Mouse (Mus musculus) NIH3T3 (cell line): ENCODE measurements at regions not wholly inside any gene's neighbourhood (a gene's known extent, or its start where the extent isn't known, plus 50 kb on each side); places are given as distances from the start of the nearest gene placed in this dataset.

Experiments used
- DNase-seq: peaks from one replicate; pipeline ENCODE4 v3.0.0-alpha.2; 2012; ENCODE audit warnings: low read depth

DNA sequence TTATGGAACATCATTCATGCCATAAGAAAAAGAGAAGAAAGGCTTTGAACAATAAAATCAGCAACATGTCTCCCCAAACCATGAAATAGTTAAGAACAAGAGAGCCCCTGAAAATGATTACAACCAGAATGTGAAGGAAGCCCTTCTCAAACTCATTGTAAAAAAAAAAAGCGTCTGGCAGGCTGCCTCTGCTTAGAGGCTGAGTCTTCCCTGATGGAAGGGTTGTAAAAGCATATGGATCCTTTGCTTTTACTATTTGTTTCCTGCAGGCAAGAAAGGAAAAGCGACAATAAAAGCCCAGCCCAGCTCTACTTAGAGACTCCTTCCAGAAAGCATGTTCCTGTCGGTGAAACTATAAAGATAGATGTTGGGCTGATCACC, 461.2 kb upstream of the Cited2 start:
- DNase-seq: peak; percentile 16

DNA sequence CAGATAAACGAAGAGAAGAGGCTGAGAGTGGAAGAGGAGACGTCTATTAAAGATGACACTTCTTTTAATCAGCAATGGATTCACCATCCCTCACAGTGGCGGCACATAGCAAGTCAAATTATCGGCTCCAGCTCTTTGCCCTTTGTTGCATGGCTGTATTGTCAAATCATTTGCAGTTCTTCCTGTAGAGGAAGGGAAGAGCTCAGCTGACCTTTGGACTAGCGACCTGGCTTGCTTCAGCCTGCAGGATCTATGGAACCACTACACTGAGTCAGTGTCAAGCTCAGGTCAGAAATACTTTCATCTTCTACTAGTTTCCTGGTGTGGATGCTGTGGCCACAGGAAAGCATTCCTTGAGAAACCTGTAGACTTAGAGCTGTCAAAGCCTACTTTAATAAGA, 450.4 kb upstream of the Cited2 start:
- no peak for DNase-seq

DNA sequence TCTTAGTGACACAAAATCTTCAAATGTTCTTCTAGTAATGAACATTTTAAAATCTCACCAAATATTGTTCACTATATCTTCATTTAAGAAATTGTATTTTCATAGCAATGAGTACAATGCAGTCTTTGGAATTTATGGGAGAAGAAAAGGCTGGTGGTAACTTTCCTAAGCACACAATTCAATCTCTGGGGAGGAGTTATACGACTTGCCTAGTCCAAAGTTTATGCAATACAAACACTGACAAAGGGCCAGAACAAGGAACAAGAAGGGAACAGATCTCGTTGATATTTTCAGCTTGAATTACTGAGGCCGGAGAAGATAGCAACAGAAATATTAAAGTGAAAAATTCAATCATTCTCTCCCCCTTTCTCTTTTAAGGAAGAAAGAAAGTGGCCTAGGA, 449.2 kb upstream of the Cited2 start:
- no peak for DNase-seq

DNA sequence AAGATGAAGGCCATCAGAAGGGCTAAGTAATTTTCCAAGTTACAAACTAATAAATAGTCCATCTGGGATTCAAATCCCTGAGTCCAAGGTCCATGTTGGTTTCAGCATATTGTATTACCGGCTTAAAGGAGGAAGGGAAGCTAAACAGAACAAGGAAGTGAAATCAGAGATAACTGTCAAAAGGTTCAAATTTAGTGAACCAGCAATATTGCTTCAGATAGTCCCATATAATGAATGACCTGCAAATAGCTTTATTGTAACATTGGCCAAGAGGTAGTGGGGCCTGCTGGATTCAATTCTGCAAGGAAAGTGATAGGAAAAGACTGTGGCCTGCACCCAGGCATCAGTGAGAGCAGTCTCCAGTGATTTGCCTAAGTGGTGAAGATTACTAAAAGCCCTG, 447.8 kb upstream of the Cited2 start:
- no peak for DNase-seq

DNA sequence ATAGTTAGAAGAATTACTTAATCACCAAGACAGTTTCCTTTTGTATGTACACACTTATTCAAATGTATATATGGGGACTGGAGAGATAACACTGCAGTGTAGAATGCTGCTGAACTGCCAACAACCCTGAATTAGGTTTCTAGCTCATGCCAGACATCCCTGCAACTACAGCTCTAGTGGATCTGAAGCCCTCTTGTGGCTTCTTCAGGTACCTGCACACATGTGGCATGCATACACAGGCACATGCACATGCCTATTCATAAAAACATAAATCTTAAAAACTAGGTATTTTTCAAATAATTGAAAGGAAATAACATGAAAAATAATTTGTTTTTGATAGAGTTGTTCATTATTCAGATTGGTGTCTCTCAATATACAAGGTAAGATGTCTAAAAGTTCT, 445.1 kb upstream of the Cited2 start:
- DNase-seq: no peak

DNA sequence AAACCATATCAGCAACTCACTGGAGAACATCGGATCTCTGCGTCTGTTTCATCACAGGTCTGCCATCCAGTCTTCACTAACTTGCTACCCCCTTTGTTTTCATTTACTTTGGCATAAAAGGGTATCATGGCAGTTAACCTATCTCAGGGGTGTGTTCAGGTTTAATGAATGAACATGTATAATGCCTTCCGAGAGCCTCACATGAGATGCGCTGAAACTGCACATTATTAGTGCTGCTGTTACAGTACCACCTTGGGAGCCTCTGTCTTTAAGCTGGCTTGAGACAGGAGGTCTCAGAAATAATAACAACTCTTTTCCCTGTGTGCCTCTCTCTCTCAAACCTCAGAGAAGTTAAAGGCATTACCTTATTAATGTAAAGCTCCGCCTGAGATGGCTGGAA, 438.2 kb upstream of the Cited2 start:
- DNase-seq: no peak

DNA sequence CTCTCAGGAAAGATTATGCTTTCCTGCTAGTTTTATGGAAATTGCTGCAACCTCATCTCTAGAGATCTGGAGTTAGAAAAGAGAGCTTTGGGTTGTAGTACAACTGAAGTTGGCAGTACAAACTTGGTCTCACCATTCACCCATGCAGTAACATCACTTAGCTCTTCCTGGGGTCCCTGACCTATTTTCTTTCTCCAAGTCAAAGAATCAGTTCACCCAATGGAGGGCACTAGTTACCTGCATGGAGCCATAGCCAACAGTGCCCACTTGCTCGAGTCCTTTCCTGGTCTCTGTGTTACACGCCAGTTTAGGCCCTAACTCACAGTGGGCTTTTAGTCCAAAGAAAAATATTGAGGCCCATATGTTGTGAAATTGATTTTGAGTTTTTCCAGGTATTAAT, 435.9 kb upstream of the Cited2 start:
- DNase-seq: no peak

DNA sequence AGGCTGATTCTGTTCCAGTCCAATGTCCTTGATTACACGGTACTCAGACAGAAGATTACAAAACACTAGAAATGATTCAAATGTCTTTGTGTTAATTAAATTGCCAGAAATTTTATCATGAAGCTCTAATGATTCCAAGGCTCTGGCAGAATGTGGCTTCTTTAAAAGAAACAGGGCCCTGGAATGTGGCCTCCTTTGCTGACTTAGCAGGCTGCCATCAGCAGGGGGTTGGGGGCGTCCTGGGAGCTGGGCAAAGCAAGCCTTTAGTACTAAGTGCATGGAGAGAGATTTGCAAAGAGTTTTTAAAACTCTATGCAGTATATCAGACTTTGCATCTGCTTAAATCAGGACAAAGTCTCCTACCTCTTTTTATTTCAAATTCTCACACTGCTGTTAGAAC, 434.8 kb upstream of the Cited2 start:
- no peak for DNase-seq

DNA sequence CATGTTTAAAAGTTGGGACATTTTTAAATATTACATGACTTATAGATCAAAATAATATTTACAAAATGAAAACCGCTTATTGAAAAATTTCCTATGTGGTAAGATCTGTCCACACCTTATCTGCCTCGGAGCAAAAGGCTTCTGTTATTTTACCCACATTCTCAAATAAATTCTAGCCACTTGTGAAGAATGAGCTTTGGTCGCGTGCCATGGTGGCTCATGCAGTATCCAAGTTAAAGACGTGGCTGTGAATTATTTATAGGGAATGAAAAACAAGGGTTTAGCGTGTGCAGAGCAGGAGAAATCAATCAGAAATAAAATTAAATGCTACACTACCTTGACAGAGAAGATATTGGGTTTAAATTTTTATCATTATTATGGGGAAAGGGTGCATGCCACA, 430.7 kb upstream of the Cited2 start:
- DNase-seq: peak; percentile 38

DNA sequence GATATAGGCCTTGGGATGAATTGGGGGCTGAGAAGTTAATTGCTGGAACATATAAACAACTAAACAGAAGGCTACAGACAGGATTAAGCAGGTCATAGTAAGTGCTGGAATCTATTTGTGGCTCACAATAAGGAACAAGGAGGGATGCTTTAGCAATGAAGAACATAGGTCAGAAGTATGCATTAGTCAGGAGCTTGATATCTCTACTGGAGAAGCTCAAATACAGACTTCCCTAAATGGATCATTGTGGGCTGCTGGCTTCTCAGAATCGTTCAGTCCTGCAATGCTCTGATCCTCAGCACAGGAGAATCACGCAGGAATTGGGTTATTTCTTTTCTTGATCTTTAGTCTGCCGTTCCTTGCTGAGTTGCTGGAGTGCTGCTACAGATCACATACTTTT, 428.6 kb upstream of the Cited2 start:
- no peak for DNase-seq

DNA sequence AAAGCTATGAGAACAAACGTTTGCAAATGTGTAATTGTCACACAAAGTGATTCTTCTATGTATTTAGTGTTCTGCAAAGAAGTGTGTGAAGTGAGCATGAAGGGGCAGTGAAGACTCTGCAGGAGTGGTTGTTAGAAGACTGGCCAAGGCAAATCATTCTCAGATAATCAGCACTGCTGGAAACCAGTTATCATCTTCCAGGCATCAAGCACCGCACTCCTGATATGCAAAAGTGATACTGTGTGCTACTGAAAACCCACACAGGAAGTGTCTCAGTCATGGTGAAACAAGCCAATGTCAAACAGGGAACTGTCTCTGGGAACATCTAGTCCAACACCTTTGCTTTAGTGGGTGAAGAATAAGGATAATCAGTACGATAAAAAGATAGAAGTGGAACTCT, 427.9 kb upstream of the Cited2 start:
- DNase-seq: no peak

DNA sequence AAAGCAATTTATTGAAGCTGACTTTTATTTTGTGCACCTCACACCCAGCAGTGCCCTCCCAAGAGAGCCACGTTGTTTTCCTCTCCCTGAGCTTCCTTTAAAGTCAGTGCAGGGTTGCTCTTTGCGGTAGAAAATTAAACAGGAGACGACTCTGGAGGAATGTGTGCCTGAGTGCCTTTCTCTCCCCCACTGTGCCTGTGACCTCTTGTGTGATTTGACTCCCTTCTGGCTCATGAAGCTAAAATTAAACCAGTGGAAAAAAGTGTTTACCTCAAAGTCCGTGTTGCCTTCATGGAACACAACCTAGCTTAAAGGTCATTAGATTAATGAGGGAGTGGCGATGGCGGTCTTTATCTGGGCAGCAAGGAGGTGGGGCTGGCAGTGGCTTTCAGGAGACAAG, 423.4 kb upstream of the Cited2 start:
- no peak for DNase-seq

DNA sequence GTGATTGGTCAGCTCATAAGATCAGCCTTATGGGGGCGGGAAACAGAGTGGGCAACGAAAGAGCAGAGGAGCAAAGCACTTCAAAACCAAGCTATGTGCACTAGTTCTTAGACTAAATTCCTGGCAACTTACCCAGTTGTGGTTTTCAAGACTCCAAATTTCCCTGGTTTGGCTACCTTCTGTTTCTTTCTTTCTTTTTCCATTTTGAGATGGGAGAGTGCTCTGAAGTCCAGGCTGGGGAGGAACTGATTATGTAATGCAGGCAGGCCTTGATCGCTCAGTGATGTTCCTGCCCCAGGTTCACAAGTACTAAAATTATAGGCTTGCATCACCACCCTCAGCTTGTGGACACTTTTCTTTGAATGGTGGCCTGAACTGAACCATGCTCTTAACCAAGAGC, 396.3 kb upstream of the Cited2 start:
- DNase-seq: peak; percentile 68

DNA sequence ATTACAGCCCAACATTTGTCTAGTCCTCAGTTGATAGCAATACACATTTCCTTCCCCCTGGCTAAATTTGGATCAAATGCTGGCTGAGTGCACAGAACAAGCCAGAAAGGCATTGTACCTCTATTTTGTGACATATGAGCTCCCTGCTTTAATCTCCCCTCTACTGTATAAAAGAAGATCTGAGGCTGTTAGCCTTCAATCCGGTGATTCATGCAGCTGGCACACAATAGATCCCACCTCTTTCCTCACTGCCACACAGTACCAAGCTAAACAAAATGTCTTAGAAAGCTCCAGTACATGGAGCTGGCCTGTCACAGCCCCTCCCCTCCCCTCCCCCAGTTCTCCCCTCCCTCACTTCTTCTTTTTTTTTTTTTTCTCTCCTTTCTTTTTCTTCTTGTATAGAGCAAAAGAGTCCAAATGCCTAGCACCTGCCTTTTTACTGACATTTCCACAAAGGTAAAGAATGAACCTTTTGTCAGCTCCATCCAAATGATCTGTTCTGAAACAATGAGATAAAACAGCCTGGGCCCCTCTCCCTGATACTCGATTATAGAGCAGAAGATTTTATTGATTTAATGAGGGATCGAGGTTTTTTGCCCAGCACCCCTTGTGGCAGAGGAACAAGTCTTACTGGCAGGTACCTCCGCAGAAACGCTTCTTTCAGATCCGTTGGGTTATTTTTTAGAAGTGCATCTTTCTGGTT, 392.0 kb upstream of the Cited2 start:
- DNase-seq: peak; percentile 50

DNA sequence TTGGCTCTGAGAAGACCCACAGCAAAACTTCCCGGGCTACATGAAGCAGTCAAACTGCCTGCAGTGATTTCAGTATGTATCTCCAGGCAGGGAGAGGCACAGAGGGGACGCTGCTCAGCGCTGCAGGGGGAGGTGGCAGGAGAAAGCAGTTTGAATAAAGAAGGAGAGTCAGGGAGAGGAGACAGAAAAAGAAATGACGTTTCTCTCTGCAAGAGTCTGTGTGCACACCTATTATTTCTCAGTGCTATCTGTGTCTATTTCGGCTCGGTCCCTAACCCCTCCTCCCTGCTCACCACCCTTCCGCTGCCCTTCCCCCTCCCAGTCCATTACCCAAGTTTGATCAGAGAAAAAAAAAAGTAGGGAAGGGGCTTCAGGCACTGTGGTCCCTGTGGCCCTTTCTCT, 391.4 kb upstream of the Cited2 start:
- no peak for DNase-seq

DNA sequence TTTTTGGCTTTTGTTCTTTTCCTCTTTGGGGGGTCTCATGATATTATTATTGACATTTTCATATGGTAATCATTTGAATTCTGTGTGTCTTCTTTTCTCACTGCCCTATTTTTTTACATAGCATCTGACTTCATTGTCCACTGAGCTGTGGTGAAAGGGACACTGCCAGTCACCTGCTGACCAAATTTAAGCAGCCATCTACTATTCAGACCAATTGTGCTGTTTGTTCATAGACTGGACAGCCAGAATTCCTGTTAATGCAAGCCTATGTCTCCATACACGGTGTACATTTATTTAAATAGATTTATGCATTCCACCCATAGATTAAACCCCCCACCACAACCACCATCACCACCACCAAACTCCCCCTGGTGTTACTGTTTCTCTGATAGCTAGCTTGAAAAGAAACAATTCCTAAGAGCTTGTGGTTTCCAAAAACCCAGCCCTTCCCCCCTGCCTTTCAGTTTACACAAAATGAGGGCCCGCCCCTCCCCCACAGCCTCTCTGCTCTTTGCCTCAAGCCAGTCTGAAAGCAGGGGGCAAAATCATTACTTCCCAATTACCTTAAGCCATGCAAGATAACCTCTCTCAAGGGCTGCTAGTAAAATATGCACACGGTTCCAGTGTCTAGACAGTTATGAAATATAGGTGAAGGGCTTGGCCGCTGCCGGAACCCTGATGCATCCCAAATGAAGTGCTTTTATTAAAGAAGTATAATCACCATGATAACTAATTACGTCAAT, 390.8 kb upstream of the Cited2 start:
- DNase-seq: peak; percentile 33

DNA sequence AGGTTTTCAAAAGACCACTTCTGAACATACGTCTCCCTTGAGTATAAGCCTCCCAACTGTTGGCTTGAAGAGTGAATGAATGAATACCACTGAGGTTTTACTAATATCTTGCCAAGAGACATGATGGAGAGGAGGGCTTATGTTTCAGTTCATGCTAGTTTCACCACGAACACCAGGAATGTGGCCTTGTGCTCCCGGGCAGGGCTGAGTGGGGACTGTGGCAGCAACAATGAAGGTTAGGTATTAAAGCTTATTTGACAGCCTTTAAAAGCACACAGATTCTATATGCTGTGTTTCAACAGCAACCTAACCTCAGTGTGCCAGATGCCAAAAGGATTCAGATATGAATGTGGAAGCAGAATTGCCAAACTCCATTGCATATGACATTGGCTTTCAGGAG, 390.0 kb upstream of the Cited2 start:
- peak; percentile 47 for DNase-seq

DNA sequence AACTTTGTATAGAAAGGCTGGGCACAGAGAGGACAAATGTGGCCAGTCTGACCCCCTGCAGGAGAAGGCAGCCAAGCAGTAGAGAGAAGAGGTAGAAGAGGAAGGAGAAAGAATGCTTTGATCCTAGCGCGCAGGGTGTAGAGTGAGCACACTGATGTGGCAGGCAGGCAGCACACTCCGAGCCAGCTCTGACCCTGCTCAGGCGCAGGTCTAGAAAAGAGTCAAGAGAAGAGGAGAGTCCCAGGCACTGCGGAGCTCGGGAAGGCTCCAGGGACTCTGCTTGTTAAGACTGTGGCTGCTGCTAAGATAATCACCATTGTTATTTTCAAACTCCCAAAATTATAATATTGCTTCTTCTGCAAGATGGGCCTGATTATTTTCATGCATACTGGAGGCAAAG, 389.3 kb upstream of the Cited2 start:
- no peak for DNase-seq

DNA sequence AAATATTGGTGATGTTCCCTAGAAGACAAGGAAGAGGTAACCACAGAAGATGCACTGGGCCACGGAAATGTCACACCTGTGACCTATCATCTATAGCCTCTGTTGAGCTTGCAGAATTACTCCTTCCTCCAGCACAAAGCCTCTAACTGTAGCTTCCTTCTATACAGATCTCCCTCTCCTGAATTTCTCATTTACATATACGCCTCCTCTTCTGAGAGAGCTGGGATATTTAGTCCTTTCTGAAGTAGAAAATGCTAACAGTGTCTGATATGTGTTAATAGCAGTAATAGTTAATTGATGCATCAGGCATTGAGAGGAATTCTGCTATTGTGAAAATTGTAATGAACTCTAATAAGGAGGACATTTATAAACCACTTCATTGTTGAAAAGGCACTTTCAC, 385.8 kb upstream of the Cited2 start:
- no peak for DNase-seq

DNA sequence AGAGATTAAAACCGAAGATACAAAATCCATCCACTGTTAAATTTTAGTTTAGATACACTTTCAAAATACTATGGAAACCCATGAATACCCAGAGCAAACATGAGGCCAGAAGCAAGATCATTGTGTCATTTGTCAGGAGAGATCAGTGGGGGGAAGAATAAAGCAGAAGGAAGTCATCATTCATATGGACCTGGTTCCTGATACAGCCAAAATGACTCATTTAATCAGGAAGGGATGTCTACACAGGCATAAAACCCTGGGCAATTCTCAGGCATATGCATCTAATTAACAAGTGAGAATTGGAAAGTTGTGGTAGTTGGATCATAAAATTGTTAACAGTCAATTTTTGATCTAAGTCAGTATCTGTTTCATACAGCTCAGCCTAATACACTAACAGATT, 379.2 kb upstream of the Cited2 start:
- DNase-seq: peak; percentile 47

DNA sequence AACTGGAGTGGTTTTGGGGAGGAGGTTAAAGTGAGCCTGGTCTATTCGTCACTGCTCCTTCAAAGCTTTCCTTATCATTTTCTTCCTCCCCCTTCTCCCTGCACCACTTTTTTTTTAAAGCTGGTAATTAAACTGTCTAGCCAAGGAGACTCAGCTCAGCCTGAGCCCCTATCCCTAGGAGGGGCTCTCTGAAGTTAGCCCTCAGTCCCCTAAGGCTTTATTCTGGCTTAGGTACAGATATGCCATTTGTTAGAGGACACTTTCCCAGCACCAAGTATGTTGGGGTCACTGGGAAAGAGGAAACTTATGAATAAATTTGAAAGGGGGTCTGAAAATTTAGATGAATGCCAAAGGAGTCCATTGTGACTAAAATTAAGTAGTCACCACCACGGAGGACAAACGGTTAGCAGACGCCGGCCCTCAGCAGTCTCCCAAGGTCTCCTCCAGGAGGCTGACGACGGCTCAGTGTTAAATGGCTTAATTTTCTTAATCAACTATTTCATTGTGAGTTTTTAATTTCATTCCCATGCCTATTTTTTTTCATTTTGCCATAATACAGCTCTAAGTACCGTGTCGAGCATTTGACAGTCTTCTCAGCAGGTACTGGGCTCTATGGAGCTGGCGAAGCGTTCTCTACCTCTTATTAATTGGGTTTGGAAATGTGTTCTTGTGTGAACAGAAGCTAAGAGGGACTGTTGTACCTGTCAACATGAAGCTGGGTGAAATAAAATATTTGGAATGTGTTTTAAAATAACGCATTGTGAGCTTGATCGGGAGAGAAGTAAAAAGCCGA, 370.6 kb upstream of the Cited2 start:
- DNase-seq: no peak

DNA sequence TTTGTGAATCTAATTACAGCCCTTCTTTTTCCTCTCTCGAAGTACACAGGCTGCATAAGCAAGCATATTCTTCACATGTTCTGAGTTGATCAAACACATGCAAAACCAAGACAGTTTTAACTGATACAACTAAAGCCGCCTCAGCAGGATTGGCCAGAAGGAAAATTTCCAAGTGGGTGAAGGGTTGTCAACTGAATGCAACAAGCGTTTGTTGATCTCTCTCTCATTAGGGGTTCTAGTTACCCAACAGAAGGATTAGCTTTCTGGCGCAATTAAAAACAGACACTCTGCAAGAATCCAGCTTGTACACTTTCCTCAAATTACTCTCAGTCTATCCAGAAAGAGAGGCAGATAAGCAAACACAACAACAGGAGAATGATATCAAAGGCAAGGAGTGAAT, 367.5 kb upstream of the Cited2 start:
- no peak for DNase-seq

DNA sequence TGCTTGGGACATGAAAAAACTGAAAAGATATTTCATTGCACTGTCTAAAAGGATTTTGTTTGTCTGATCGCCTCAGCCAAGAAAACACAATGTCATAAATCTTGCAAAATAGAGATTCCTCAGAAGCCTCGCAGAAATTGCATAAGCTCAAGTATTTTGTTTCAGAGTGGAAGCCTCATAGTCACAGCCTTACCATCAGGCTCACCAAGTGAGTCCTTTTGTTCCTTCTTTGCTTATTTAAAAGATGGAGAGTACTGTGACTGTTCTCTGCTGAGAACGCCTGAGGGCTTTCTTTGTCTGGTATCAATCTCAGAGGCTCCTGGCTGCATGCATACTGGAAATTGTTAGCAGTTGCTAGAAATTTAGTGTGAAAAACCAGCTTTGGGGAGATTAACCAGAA, 367.0 kb upstream of the Cited2 start:
- peak; percentile 74 for DNase-seq
